Mouse (Mus musculus): ENCODE measurements around the gene BC029722. TPM values are rescaled to one million over a fixed set of nuclear protein-coding genes. Genes with fewer than 3 reads are reported as not detected.

The BC029722 gene
- polyA plus RNA-seq, 1 experiment, result 0.45 TPM

DNA sequence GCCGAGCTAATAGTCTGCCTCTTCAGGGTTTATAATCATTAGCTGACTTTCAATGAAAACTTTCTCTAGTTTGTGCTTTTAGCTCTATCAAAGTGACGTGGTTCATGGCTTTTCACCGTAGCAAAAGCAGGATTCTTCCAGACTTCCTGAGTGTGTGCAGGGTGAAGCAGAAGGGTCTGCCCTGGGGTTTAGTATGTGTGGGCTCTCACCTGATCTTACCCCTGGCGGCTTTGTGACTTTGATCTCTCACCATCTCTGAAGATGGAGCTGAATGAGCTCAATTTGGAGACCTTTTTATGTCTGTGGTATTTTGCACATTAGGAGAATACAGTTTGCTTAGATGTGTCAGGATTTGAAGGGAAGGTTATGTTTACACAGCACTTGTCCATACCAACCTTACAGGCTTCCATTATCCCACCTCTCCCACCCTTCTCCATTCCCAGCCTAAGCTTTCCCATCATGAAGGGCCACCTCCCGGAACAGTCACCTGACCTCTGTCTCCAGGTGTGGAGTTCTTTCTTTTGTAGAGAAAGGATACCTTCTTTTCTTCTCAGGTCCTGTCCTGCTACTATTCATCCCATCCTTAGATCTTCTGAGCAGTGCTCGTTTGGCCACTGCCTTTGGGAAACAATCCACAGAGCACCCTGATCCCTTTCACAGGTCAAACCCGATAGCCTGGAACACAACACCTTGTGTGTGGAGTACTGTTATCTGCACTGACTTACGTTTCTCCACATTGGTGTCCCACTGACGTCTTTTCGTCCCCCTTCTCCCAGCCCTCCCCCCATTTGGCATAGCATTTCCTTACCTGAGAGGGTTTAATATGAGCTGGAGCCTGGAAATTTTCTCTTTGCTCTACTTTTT is 42.2 kb downstream of the BC029722 start:
- no peak overlapping the region for H3K4me3 ChIP-seq (replicated peaks)
- peaks cover 68% of the 10 kb centered on the region for H3K27me3 ChIP-seq (ENCODE audit: control insufficient read depth)
- H3K4me1 ChIP-seq (ENCODE audit: control insufficient read depth), result peaks cover 2% of the 10 kb centered on the region
- H3K36me3 ChIP-seq (ENCODE audit: control insufficient read depth), result no peaks in the 10 kb centered on the region
- TF ChIP-seq GATA1 (IDR thresholded peaks at IDR 0.05; ENCODE audit: low read length) (no peak), TAL1 (IDR thresholded peaks at IDR 0.05; ENCODE audit: low read length) (no peak)
- H3K9me3 ChIP-seq (ENCODE audit: control insufficient read depth, low read length), result no peaks in the 10 kb centered on the region; the same call in 1 of the 2 replicates

DNA sequence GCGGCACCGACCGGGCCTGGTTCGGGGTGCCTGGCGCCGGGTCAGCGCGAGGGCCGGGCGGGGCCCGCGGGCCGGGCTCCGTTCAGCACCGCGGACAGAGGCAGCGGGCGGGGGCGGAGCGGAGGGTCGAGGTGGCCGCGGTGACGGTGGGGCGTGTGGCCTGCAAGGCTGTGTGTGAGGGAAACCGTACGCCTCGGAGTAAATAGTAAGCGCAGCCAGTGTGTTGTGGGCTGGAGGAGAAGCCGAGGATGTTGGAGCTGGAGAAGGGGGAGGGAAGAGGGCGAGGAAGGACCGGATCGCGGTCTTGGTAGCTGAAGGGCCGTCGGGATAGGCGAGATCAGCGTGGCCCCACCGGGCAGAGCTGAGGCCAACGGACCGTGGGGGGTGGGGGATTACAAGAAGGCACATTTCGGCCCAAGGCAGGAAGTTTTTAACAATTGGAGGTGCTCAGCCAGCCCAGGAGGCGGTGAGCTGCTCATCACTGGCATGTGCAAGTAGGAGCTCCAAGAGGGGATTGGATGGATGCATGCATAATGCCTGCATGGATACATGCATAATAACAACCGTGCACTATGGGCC is 43.5 kb downstream of the BC029722 start:
- no peaks in the 10 kb centered on the region; the same call in 1 of the 2 replicates for H3K9me3 ChIP-seq (ENCODE audit: control insufficient read depth, low read length)
- peaks cover 2% of the 10 kb centered on the region for H3K4me1 ChIP-seq (ENCODE audit: control insufficient read depth)
- peaks cover 72% of the 10 kb centered on the region for H3K27me3 ChIP-seq (ENCODE audit: control insufficient read depth)
- TF ChIP-seq GATA1 (IDR thresholded peaks at IDR 0.05; ENCODE audit: low read length), result no peak
- no peak for TF ChIP-seq TAL1 (IDR thresholded peaks at IDR 0.05; ENCODE audit: low read length)
- H3K36me3 ChIP-seq (ENCODE audit: control insufficient read depth), result no peaks in the 10 kb centered on the region
- no peak overlapping the region for H3K4me3 ChIP-seq (replicated peaks)

DNA sequence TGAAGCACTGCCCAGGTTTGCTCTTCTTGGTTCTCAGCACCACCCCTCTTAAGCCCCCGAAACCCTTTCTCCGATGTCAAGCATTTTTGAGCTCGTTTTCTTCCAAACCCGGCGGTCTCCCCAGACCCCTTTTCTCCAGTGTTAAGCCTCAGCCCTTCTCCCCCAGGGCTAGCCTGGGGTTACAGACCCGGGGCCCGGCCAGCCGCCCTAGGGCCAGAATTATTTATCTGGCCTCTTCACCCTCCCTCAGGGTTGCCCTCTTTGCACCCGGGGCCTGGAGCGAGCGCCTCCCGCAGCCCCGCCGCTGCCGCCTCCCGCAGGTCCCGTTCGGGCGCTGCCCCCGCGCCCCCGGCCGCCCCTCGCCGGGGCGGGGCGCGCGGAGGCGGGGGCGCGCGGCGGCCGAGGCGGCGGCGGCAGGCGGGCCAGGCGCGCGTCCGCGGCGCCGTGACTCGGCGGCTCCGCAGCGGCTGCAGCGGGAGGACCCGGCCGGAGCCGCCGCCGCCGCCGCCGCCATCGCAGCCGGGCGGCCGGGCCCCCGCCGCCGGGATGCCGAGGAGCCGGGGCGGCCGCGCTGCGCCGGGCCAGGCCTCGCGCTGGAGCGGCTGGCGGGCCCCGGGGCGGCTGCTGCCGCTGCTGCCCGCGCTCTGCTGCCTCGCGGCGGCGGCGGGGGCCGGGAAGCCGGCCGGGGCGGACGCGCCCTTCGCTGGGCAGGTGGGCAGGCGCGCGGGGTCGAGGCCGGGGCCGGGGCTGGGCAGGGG is 44.1 kb downstream of the BC029722 start, which contains the start of gene Mmp24:
TSS of gene Mmp24 (plus strand) at position 416 of the 758 bp plus-strand sequence.
- Histone ChIP-seq H3K4me3 (replicated peaks) (no peak within 1 kb of the TSS), H3K4me1 (ENCODE audit: control insufficient read depth) (peaks cover 2% of the 10 kb centered on the region), H3K9me3 (ENCODE audit: control insufficient read depth, low read length) (no peaks in the 10 kb centered on the region; the same call in 1 of the 2 replicates), H3K27me3 (ENCODE audit: control insufficient read depth) (peaks cover 72% of the 10 kb centered on the region), H3K36me3 (ENCODE audit: control insufficient read depth) (no peaks in the 10 kb centered on the region)
- TF ChIP-seq GATA1 (IDR thresholded peaks at IDR 0.05; ENCODE audit: low read length) (no peak), TAL1 (IDR thresholded peaks at IDR 0.05; ENCODE audit: low read length) (no peak)

DNA sequence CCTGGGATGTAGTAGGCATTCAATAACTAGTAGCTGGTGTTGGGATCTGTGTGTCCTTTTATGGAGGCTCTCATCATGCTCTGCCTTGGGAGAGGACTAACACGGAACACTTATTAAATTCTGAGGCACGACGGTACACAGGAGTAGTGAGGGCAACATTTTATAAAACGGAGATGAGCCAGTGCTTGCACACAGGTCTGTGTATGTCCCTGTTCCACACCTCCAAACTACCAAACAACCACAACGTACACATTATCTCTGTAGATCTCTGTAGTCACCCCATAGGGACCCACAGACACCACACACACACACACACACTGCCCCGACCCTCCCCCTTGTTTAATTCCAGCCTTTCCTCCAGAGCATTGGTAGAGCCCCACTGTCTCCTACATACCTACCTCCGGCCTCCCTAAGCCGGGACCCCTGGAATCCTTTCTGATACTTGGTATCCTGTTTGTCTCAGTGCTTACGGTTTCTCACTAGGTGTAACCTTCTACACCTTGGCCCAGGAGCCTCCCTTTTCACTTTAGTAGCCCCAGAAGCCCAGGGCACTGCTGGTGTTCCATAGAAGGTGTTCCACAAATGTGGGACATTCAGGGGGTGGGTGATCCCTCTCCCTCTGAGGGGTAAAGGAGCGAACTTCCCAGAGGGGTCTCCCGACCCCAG is 44.8 kb downstream of the BC029722 start:
- no peaks in the 10 kb centered on the region; the same call in 1 of the 2 replicates for H3K9me3 ChIP-seq (ENCODE audit: control insufficient read depth, low read length)
- no peak overlapping the region for H3K4me3 ChIP-seq (replicated peaks)
- peaks cover 2% of the 10 kb centered on the region for H3K4me1 ChIP-seq (ENCODE audit: control insufficient read depth)
- H3K27me3 ChIP-seq (ENCODE audit: control insufficient read depth), result peaks cover 73% of the 10 kb centered on the region
- TF ChIP-seq TAL1 (IDR thresholded peaks at IDR 0.05; ENCODE audit: low read length) (no peak), GATA1 (IDR thresholded peaks at IDR 0.05; ENCODE audit: low read length) (no peak)
- H3K36me3 ChIP-seq (ENCODE audit: control insufficient read depth), result no peaks in the 10 kb centered on the region

DNA sequence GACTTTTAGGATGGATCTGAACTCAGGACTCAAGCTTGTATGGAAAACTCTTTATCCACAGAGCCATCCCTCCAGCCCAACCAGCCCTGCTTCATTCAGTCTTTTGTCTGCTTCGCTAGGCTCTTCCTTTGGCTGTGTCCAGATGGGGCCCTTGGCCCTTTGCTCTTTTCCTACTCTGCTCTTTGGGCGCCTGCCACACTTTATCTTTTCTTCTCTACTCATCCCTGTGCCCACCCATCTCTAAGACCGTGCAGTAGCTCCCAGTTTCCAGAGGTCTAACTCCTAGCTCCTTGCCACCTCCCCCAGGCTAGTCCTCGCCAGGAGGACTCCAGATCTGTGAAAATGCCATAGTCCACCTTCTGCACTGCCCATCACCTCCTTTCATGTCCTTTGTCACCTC is 45.6 kb downstream of the BC029722 start:
- TF ChIP-seq GATA1 (IDR thresholded peaks at IDR 0.05; ENCODE audit: low read length) (no peak), TAL1 (IDR thresholded peaks at IDR 0.05; ENCODE audit: low read length) (no peak)
- Histone ChIP-seq H3K4me1 (ENCODE audit: control insufficient read depth) (peaks cover 2% of the 10 kb centered on the region), H3K36me3 (ENCODE audit: control insufficient read depth) (no peaks in the 10 kb centered on the region), H3K4me3 (replicated peaks) (no peak overlapping the region), H3K9me3 (ENCODE audit: control insufficient read depth, low read length) (no peaks in the 10 kb centered on the region; the same call in 1 of the 2 replicates), H3K27me3 (ENCODE audit: control insufficient read depth) (peaks cover 70% of the 10 kb centered on the region)

Other genes starting within 250 kb of the BC029722 start
- 6.8 and 8.6 TPM in 2 replicates for gene Gss, start 226.6 kb downstream of the BC029722 start, polyA plus RNA-seq (2012)
- 7.6 and 12.3 TPM in 2 replicates for gene Myh7b, start 208.2 kb downstream of the BC029722 start, polyA plus RNA-seq (2012)
- 9.2 and 11.1 TPM in 2 replicates for gene Trpc4ap, start 127.0 kb downstream of the BC029722 start, polyA plus RNA-seq (2012)
- gene Edem2, start 90.0 kb downstream of the BC029722 start, polyA plus RNA-seq (2012), result 2.2 and 2.8 TPM in 2 replicates
- not detected in 2 replicates for gene Gm17581, start 83.6 kb downstream of the BC029722 start, polyA plus RNA-seq (2012)
- gene Procr, start 68.3 kb downstream of the BC029722 start, polyA plus RNA-seq (2012), result 0.06 TPM in 1 of 2 replicates, not detected in the other
- gene Mmp24, start 44.1 kb downstream of the BC029722 start, polyA plus RNA-seq (2012), result 0.01 TPM in 1 of 2 replicates, not detected in the other
- 18.6 and 24.9 TPM in 2 replicates for gene Eif6, start 7.5 kb upstream of the BC029722 start, polyA plus RNA-seq (2012)
- not detected in 2 replicates for gene Fam83c, start 15.4 kb upstream of the BC029722 start, polyA plus RNA-seq (2012)
- gene Uqcc1, start 110.9 kb upstream of the BC029722 start, polyA plus RNA-seq (2012), result 0.09 and 0.47 TPM in 2 replicates
- gene Gm15557, start 121.3 kb upstream of the BC029722 start, polyA plus RNA-seq (2012), result not detected in 2 replicates
- 0.04 TPM in 1 of 2 replicates, not detected in the other for gene Gdf5, start 125.9 kb upstream of the BC029722 start, polyA plus RNA-seq (2012)
- 3.7 and 3.8 TPM in 2 replicates for gene Cep250, start 137.0 kb upstream of the BC029722 start, polyA plus RNA-seq (2012)
- 0.03 and 0.04 TPM in 2 replicates for gene 6430550D23Rik, start 188.6 kb upstream of the BC029722 start, polyA plus RNA-seq (2012)
- 7.3 and 7.5 TPM in 2 replicates for gene Ergic3, start 188.6 kb upstream of the BC029722 start, polyA plus RNA-seq (2012)
- not detected in 2 replicates for gene Fer1l4, start 233.5 kb upstream of the BC029722 start, polyA plus RNA-seq (2012)
- 0.08 and 0.09 TPM in 2 replicates for gene Spag4, start 245.7 kb upstream of the BC029722 start, polyA plus RNA-seq (2012)